Mouse (Mus musculus) mesoderm, embryonic 11.5 days (tissue): ENCODE measurements around the gene Thsd7b.
A peak's percentile ranks its signal among the peaks of the same experiment; 100 is the strongest.

Experiments
- DNase-seq: peaks from one replicate; pipeline ENCODE4 v3.0.0-alpha.2; 2012; ENCODE audit warnings: low read depth, low spot score

The Thsd7b gene

DNA sequence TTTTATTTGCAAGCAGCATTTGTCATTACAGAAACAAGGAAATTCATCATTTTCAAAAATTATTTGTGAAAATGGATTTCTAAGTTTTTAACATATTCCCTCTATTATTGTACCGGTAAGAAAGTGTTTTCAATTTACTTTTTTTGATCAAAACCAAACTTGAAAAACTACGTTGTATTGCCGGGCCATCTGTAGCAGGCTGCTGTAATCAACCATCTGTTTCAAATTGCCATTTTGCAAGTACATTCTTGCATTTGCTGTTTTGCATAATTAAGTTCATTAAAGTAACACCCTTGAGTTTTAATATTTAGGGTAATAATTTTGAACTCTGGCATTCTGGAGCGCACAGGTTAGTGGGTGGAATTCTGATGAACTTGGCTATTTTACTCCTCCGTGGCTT lies 246.6 kb downstream of the Thsd7b start:
- DNase-seq = no peak

DNA sequence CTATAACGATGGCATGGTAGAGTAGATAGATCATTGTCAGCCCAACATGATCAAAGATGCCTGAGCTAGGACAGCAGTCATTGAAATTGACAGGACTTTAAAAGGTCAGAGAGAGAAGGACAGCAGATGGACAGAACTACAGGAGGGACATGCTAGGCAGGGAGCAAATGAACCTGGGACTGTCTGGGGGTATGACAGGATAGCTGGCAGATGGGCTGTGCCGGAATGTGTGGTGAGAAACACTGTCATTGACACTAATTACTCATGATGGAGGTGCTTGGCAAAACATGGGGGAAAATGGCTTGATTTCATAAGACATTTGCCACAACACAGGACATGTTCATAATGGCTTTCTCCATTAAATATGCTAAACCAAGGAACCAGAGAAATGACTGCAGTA lies 253.9 kb downstream of the Thsd7b start:
- no peak for DNase-seq

DNA sequence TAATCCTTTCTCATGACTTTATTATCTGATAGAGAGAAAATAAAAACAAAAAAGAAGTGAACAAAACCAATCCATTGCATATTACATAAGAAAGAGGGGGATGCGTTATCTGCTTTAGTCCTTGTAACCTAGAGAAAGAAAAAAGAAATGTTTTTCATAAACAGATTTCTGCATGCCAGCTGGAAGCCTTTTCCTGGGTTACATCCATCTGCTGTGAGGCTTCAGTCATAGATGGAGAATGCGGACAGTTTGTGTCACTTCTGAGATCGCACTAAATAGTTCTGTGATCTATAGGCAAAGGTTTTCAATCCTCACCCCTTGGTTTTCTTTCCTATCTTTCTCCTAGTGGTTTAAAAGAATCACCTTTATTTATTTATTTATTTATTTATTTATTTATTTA lies 259.1 kb downstream of the Thsd7b start:
- DNase-seq = no peak

DNA sequence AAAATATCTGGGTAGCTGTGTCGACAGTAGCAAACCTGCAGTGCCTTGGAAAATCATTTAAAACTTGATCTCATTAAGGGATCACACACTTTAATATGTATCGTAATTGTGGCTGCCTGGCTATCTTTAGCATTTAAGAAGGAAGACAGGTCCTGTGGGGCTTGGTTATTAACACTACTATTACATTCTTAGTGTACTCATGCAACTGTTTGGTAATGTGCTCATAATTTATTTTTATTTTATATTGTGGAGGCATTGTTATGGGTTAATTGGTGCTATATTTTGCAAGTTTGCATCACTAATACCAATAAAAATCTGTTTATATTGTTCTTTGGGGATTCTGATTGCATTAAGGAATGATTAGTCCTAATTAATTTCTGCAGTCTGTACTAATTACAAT lies 265.4 kb downstream of the Thsd7b start:
- no peak for DNase-seq

DNA sequence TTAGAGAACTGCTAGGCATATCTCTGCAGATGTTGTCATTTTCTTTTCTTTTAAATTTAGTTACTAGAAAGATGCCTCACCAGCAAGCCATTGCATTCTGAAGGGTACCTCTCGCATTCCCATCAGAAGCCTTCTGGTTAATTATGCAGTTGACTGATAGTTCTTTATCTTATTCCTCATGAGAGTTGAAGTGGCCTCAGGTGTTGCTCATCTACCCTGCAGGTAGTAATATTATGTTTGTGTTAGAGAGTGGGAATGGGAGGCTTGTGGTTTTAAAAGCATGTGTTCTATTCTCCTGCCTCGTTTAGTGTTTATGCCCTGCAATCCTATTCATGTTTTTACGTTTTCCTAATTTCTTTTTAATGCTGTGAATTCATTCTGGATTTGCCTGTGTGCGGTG lies 265.9 kb downstream of the Thsd7b start:
- no peak for DNase-seq

DNA sequence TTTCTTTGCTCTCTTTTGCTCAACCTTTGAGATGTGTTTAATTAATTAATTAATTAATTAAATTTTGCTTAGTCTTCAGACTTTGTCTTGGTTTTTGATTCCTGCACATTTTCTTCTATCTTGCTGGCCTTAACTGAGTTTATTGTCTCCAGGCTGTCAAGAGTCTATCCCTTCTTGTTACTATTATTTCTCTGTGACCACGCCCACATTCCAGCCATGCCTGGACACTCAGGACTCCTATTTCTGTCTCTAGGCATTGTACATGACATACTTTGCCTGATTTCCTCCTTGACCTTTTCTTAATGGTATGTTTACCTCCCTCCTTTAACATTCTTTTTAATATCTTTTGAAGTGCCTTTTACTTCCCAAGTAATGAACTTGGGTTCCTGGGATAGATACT lies 267.6 kb downstream of the Thsd7b start:
- DNase-seq = no peak

DNA sequence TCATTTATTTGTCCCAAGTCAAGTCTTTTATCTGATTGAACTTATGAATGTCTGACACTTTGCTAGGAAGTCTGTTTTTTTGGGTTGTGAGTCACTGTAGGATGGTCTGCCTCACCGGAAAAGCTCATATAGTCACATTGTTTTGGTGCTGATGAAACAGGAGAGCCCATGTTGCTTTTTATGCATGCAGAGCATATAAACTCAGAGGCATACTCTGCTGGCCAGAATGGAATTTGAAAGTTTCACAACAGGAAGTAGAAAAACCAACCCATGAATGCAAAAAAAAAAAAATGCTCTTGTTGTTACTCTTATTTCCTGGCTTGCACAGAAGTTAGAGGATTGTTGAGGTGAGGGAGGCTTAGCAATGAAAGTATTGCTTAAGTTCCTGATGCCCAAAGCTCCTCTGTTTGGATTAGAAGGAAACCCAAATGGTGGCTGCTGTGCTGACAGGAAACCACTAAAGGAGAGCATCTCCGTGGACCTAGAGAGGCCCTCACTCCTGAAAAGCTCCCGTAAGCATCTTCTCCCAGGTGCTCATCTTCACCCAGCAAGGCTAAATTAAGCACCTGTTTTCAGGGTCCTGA lies 269.6 kb downstream of the Thsd7b start:
- DNase-seq = no peak

DNA sequence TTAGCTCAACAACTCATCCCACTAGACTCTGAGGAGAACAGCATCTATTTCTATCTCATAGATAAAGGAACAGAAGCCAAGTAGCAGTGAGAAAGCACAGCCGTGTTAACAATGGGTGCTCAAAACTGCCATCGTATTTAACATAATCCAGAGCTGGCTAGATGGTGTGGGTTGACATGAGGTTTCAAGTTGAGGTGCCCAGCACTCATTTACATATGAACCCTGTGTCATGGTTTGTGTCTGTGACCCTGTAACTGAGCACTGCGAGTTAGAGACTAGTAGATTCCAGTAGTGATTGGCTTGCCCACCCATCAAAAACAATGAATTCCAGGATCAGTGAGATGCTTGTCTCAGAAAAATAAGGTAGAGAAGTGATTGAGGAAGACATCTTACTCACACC lies 270.1 kb downstream of the Thsd7b start:
- DNase-seq = no peak

DNA sequence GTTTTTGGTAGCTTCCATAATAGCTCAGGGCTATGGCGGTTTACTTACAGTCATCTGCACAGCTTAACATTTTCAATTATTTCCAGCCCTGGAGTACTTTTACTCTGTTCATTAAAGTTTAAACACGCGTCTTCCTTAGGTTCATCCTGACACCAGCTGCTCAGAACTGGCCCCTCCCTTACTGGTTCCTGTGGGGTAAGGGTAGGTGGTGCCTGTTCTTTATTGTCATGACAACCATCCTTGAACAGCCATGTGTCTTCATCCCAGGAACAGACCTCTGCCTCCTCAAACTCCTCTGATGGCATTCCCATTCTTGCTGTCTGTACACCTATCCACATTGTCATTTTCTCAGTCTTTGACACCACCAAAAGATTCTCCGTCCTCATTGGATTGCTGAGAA lies 285.0 kb downstream of the Thsd7b start:
- no peak for DNase-seq

DNA sequence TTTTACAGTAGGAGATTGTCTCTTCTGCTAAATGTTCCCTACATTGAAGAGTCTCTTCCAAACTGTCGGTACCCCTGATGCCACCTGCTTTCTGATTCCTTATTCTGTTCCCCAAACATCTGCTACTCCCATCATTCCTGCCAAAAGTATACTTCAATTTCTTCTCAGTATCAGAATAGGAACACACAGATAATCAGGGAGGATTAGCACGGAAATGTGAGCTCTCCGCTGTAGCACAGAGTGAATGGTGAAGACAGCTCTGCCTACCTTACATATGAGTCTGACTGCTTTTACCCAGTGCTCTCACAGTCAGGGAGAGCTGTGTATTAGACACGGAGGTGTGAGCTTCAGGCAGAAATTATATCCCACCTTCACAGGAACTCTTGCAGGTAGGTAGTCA lies 286.0 kb downstream of the Thsd7b start:
- no peak for DNase-seq

DNA sequence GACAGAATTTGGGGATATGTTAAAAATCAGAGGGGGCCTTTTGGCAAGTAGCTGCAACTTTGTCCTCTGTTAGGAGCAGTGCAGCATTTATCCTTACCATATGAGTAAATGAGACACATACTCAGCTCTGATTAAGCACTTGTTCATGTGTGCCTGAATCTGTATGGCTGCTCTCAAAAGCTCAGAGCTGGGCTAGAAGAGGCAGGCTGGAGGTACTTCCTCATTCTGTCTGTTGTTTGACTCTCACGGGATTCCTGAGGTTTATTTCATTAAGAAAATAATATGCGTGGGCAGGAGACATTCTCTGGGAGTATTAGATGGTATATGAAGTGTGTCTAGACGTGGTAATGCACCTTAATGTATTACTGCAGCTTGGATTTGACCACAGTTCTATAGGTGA lies 286.7 kb downstream of the Thsd7b start:
- DNase-seq = no peak

DNA sequence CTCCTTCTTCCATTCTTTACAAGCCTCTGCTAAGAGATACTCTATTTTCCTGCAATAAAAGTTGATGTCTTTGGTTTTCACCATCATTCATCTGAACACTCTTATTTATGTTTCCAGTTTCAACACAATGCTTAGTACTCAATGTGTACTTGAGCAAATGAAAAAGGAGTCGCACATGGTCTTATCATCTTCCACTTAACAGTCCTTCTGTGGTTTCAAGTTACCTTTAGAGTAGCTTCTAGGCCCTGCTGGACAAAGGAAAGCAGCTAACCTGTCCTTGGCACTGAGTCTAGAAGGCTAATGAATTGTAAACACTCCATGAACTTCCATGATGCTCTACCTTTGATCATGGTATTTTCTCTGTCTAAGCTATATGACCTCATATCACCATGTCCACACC lies 289.6 kb downstream of the Thsd7b start:
- no peak for DNase-seq

DNA sequence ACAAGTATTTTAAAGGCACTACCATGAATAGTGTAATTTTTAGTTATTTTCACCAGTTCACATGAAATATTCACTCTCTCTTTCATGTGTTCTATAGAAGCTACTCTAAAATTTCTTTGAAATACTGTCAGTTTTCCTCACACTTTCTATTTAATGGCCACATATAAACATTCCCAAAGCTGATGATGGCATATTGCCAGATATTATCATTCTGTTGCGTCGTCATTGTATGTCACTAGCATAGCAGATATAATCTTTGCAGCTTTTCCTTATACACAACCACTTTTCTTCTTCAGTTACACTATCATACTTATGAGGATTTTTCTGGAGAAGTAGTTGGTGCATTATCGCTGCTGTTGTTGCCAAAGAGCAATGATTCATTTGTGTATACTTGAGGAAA lies 297.4 kb downstream of the Thsd7b start:
- no peak for DNase-seq

DNA sequence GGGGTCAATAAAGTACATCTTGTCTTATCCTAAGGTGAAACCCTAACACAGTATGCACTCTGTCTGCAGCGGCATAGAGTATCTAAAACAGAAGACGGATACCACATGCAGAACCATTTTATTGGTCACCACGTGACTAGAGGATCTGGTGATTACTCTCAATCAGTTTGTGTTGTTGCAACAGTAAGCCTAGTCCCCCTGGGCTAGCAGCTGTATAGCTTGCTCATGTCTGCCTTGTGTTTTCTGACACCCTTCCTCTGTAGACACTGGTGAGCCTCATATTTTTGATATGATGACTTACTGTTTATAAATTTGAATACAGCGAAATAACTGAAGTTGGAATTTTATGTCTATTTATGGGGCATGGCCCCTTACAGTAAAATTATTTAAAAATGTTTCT lies 306.9 kb downstream of the Thsd7b start:
- no peak for DNase-seq

DNA sequence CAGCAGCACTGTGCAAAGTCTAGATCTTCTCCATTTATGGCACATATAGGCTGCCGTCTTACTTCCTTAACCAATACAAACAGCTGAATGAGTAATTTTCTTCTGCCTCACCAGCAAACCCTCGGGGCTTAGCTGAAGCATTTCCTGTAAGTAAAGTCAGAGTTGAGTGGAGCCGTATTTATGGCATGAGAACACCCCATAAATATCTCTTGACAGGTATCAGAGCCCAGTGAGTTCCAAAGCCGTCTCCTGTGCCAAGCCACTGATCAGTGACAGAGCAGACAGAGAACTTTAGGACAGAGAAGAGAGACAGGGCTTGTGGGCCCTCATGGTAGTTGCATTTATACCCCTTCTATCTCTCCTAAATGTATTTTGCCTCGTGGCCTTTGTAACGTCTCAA lies 313.5 kb downstream of the Thsd7b start:
- peak; percentile 3 for DNase-seq

DNA sequence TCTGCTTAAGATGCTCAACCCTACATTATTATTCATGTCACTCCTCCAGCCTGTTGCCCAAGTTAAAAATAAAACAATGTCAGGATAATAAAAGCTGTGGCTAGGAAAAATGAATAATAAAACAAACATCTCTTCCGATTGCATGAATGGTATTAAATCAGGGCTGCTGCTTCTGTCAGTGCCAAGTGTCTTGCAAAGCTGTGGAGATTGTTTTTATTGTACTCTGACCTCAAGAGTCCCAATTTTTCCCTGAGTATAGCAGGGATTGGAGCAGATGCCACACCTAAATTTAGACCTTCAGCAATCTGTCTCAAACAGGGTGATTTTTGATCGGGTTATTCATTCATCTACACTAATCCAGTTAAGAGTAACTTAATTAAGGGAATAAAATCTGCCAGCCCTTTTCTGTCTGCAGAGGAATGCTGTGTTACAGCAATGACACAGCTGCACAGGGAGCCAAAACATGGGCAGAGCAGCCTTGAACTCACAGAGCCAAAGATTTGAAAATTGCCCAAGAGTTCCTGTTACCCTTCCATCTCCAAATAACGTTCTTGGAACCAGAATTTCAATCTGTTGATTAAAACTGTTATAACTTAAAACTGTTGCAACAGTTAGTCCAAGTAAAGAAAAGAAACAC lies 316.4 kb downstream of the Thsd7b start:
- DNase-seq = no peak

DNA sequence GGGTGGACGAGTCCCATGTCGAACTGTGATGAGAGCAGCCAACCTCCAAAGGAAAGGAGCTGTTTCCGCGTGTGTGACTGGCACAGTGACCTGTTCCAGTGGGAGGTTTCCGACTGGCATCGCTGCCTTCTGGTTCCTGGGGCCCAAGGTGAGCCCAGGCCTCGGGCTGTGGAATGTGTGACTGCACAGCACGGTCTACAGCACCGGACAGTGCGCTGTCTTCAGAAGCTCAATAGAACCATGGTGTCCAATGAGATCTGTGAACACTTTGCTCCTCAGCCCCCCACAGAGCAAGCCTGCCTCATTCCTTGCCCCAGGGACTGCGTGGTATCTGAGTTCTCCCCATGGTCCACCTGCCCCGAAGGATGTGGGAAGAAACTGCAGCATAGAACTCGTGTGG lies 322.3 kb downstream of the Thsd7b start:
- DNase-seq = no peak

DNA sequence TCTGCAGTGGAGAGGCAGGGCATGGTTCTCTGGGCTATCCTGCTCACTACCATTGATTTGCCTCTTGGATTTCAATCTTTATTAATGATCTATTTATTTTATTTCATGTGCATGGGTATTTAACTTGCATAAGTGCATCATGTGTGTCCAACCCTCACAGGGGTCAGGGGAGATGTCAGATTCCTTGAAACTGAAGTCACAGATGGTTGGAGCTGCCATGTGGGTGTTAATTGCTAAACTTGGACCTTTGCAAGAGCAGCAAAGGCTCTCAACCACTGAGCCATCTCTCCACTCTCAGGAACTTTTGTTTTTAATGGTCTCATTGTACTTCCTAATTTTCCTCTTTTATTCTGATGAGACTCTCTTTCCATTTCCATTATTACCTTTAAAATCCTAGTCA lies 327.8 kb downstream of the Thsd7b start:
- DNase-seq = no peak

DNA sequence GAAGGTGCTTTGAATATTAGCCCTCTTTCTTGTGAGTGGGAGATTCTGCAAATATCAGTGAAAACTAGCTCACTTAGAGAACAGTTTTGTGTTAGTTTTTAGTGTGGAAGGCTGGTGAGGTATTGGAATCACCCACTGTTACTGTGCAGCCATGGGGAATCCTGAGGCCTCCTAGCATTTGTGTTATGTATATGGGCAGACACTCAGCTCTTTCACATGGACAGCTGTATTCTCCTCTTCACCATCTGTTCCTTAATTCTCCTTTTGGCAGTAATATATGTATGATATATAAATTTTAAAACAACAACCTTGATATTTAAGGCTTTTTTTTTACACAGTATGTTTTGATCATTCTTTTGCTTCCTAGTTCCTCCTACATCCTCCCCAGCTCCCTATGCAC lies 329.2 kb downstream of the Thsd7b start:
- DNase-seq = no peak

DNA sequence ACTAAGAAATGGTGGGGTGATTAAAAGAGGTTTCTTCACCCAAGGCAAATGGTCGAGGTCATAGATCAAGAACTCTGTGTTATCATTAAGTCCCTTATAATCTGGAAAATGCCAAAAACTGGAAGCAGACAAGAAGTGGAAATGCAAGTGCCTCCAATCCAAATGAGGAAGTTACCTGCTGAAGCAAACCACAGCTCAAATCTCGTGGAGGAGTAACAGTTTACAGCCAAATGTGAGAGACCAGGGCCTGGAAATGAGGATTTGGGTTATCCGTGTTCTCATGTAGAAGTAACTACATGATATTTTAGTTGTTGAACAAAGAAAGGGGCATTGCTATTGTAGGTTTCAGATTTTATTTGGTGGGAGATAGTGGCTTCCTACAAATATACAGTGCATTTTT lies 335.3 kb downstream of the Thsd7b start:
- DNase-seq = no peak

DNA sequence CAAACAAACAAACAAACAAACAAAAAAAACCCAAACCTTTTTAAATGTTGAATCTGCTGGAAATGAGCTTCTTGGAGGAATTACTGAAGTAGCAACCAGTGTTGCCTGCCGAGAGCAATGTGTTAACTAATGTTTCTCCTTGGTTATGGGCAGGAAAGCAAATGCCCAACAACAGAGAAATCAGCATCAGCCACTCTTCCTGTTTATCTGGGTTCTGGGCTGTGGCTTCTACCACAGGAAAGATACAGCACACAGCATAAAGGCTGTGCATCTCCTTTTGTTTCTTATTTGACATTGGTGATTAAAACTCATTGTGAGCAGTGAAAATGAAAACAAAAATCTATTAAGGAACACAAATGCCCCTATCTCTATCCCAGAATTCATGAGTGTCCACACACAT lies 343.0 kb downstream of the Thsd7b start:
- DNase-seq = no peak

DNA sequence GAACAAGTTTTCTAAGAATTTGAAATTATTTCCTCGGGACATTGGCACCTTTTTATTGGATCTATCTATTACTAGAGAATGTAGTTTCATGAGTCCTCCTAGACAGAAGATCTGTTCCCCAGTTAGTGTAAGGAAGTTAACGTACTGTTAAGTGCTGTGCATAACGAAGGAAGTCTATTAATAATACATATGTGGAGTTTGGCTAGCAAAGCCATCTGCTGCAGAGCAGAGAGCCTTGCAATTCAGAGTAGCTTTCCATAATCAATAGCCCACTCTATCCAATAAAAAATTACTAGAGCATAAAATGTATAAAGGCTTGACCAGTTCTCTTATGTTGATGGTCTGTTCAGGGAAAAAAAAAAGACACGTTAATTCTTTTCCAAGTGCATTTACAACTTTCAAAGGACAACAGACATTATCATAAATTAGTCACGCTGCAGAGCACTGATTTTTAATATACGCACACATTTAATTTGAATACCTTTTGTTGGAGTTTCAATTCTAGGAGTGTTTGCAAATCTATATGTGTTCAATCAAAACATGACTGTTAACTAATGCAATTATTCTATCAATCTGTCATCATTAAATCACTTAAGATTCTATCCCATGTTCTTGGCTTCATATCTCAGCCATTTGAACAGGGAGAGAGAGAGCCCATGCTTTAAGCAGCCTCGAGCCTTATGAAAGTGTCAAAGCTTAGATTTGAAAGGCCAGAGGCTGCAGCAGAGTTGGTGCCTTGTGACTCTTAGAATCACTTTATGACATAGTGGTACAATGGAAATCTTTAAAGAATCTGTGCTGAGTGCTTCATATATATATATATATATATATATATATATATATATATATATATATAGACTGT lies 346.6 kb downstream of the Thsd7b start:
- no peak for DNase-seq

DNA sequence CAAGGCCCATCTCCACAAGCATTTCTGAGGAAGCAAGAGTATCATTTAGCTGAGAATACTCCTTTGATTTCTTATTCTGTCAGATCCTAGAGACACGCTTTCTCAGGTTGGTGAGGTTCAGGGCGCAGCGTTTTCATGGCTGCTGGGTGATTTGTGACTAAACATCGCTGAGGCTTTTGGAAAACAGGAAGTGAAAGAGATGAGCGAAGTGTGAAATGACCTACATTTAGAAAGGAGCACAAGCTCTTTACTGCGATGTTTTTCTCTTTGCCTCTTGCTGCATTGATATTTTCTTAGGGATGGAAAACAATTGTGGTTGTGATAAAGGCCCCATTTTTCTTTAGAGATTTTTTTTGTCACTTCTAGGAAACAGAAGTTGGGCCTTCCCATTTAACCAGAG lies 351.4 kb downstream of the Thsd7b start:
- no peak for DNase-seq
